Mouse (Mus musculus) ES-E14 (cell line): ENCODE data around the gene Cngb1. TPM values are rescaled to one million over a fixed set of nuclear protein-coding genes. Genes with fewer than 3 reads are reported as not detected.

Source experiments
- DNase-seq: peaks from one replicate; pipeline ENCODE4 v3.0.0-alpha.2; 2013; ENCODE audit warnings: low read depth, low spot score
- H3K27ac ChIP-seq: 2 replicates; pipeline ENCODE4 v1.5.1; 2012; ENCODE audit warnings: low read depth, mild to moderate bottlenecking, low read length, moderate library complexity, mixed read lengths; ENCODE audit not compliant: poor library complexity, insufficient read depth, severe bottlenecking
- H3K36me3 ChIP-seq: 2 replicates; pipeline ENCODE4 v1.6.1; 2012; ENCODE audit warnings: mild to moderate bottlenecking, low read length, moderate library complexity, mixed read lengths; ENCODE audit not compliant: control insufficient read depth, poor library complexity, insufficient read depth, severe bottlenecking
- H3K4me1 ChIP-seq, 2 experiments: fragments of 150-350 bp in 1 of 2; sonication (generic) in 1 of 2; 2 replicates each; pipeline ENCODE4 v1.6.1; 2012; ENCODE audit warnings: low read length in 2 of 2, mild to moderate bottlenecking in 1 of 2, mixed read lengths in 1 of 2; ENCODE audit not compliant: control insufficient read depth in 2 of 2, insufficient read depth in 2 of 2, poor library complexity in 1 of 2
- H3K4me3 ChIP-seq, 2 experiments: fragments of 150-350 bp in 1 of 2; sonication (generic) in 1 of 2; 2 replicates each; pipeline ENCODE4 v1.5.1; 2012; ENCODE audit warnings: low read length in 2 of 2, low read depth in 1 of 2, mild to moderate bottlenecking in 1 of 2, mixed read lengths in 1 of 2; ENCODE audit not compliant: insufficient read depth in 1 of 2, poor library complexity in 1 of 2, severe bottlenecking in 1 of 2
- H3K9ac ChIP-seq: 2 replicates; pipeline ENCODE4 v1.6.1; 2012; ENCODE audit warnings: low read depth, mild to moderate bottlenecking, low read length, mixed read lengths; ENCODE audit not compliant: poor library complexity, insufficient read depth, severe bottlenecking
- H3K9me3 ChIP-seq: fragments of 150-350 bp; sonication (generic); 2 replicates; pipeline ENCODE4 v1.6.1; 2012; ENCODE audit warnings: low read depth, mild to moderate bottlenecking, low read length; ENCODE audit not compliant: control insufficient read depth, insufficient read depth
- CHD2 ChIP-seq: IDR thresholded peaks from 2 replicates; pipeline ENCODE4 v1.6.1; 2014; ENCODE audit warnings: mild to moderate bottlenecking, low read depth, low read length, inconsistent platforms
- HCFC1 ChIP-seq: IDR thresholded peaks from 2 replicates; pipeline ENCODE4 v1.6.1; 2012; ENCODE audit warnings: low read length, inconsistent platforms, borderline replicate concordance; ENCODE audit not compliant: insufficient read depth
- MAFK ChIP-seq: IDR thresholded peaks from 2 replicates; pipeline ENCODE4 v1.6.1; 2014; ENCODE audit warnings: mild to moderate bottlenecking, low read depth, low read length, inconsistent platforms; ENCODE audit not compliant: insufficient read depth
- ZC3H11A ChIP-seq: IDR thresholded peaks from 2 replicates; pipeline ENCODE4 v1.6.1; 2012; ENCODE audit warnings: low read depth, mild to moderate bottlenecking, inconsistent platforms, low read length, borderline replicate concordance
- ZNF384 ChIP-seq: IDR thresholded peaks from 2 replicates; pipeline ENCODE4 v1.6.1; 2012; ENCODE audit warnings: low read depth, low read length, inconsistent platforms
- in situ Hi-C, 2 experiments: fragments of 600-800 bp; cut with MboI; formaldehyde crosslinking; loops; one replicate each; pipeline ENCODE4 v1.15.1; 2025; ENCODE audit warnings: low sequenced_read_pairs in 2 of 2, inconsistent platforms in 1 of 2; ENCODE audit not compliant: unreplicated experiment in 2 of 2
- total RNA-seq: library from RNA; depleted of rRNA; stranded (reverse); fragments of 300-350 nt; gene quantifications from 2 replicates; pipeline ENCODE4 v1.2.3, GENCODE M21; 2012

Cngb1 gene
- total RNA-seq, 1 experiment = 1.5 TPM

GRCm38 (mm10) chr8:95315350-95315749 lies 9.0 kb upstream of the Cngb1 start:
- in situ Hi-C loops = no loop called here
- H3K36me3 ChIP-seq = no peaks in the 10 kb centered on the region
- TF ChIP-seq ZNF384 = no peak
- no peak for TF ChIP-seq MAFK
- no peak for TF ChIP-seq HCFC1
- TF ChIP-seq CHD2 = no peak
- H3K9me3 ChIP-seq = no peaks in the 10 kb centered on the region
- H3K27ac ChIP-seq = no peak overlapping the region
- 0 out of 4 replicates have a peak, but pooled peaks cover 0 to 9% of the 10 kb centered on the region in 2 experiments for H3K4me1 ChIP-seq
- H3K9ac ChIP-seq = no peak overlapping the region
- no peak for DNase-seq
- H3K4me3 ChIP-seq = no peak overlapping the region

- no peak for DNase-seq
- TF ChIP-seq ZC3H11A (no peak), HCFC1 (no peak), ZNF384 (no peak), MAFK (no peak), CHD2 (no peak)
- no peak overlapping the region for H3K9ac ChIP-seq
- in situ Hi-C loops = no loop called here
- H3K9me3 ChIP-seq = no peaks in the 10 kb centered on the region
- 0 out of 4 replicates have a peak, but pooled peaks cover 0 to 6% of the 10 kb centered on the region in 2 experiments for H3K4me1 ChIP-seq
- H3K27ac ChIP-seq = no peak overlapping the region
- H3K4me3 ChIP-seq = no peak overlapping the region
- H3K36me3 ChIP-seq = no peaks in the 10 kb centered on the region
These were observed 8.3 kb upstream of the Cngb1 start for GRCm38 (mm10) chr8:95314707-95315106.

- TF ChIP-seq HCFC1 (no peak), MAFK (no peak), ZNF384 (no peak), CHD2 (no peak), ZC3H11A (no peak)
- no peak overlapping the region for H3K27ac ChIP-seq
- H3K9ac ChIP-seq = no peak overlapping the region
- no peak overlapping the region for H3K4me3 ChIP-seq
- in situ Hi-C loops = no loop called here
- H3K4me1 ChIP-seq = peaks cover 0 to 6% of the 10 kb centered on the region in 2 experiments; a peak in 1 of 4 replicates
- H3K9me3 ChIP-seq = no peaks in the 10 kb centered on the region
- no peaks in the 10 kb centered on the region for H3K36me3 ChIP-seq
- no peak for DNase-seq
These were observed 7.5 kb upstream of the Cngb1 start for GRCm38 (mm10) chr8:95313857-95314256.

GRCm38 (mm10) chr8:95312836-95313235 lies 6.5 kb upstream of the Cngb1 start:
- peak; percentile 80 for DNase-seq
- no peaks in the 10 kb centered on the region for H3K9me3 ChIP-seq
- H3K4me1 ChIP-seq = peaks cover 0 to 6% of the 10 kb centered on the region in 2 experiments; a peak in 1 of 4 replicates
- H3K9ac ChIP-seq = no peak overlapping the region
- H3K4me3 ChIP-seq = peak overlapping the region in 1 of 2 experiments; percentile 5; a peak in 2 of 4 replicates
- H3K36me3 ChIP-seq = no peaks in the 10 kb centered on the region
- no peak overlapping the region for H3K27ac ChIP-seq
- TF ChIP-seq ZC3H11A (peak; percentile 28; the same call in 1 of the 2 replicates), HCFC1 (no peak)
- in situ Hi-C loops = no loop called here

GRCm38 (mm10) chr8:95310342-95310970 lies 4.1 kb upstream of the Cngb1 start, which contains the start of gene Tepp:
Gene Tepp, plus strand, starts transcription at chr8:95310566.
- Histone ChIP-seq H3K9me3 (no peaks in the 10 kb centered on the region), H3K9ac (no peak within 1 kb of the TSS), H3K4me1 (peaks cover 0 to 6% of the 10 kb centered on the region in 2 experiments; a peak in 1 of 4 replicates), H3K27ac (no peak within 1 kb of the TSS; the same call in 1 of the 2 replicates), H3K4me3 (no peak within 1 kb of the TSS), H3K36me3 (no peaks in the 10 kb centered on the region)
- in situ Hi-C loops = no loop called here
- no peak for DNase-seq
- TF ChIP-seq CHD2 = no peak
- TF ChIP-seq ZNF384 = no peak
- no peak for TF ChIP-seq HCFC1
- TF ChIP-seq ZC3H11A = no peak
- no peak for TF ChIP-seq MAFK
